Mouse (Mus musculus) forebrain, embryonic 10.5 days (tissue): ENCODE measurements around the gene Rhoj. TPM values are rescaled to one million over a fixed set of nuclear protein-coding genes. Genes with fewer than 3 reads are reported as not detected.
"Not testable (repeated sequence)": the region's sequence is repeated elsewhere in the genome, so short reads cannot be mapped to it uniquely, and the experiment has no call there.

ENCODE experiments used
- DNase-seq: peaks from one replicate; pipeline ENCODE4 v3.0.0-alpha.2; 2017; ENCODE audit warnings: low spot score; ENCODE audit errors: extremely low spot score
- H3K27ac ChIP-seq: fragments of 300-500 bp; sonication (generic); 2 replicates; pipeline ENCODE4 v1.5.1; 2016; ENCODE audit warnings: mild to moderate bottlenecking
- H3K27me3 ChIP-seq: fragments of 300-500 bp; sonication (generic); 2 replicates; pipeline ENCODE4 v1.6.1; 2016; ENCODE audit warnings: mild to moderate bottlenecking; ENCODE audit not compliant: poor library complexity, severe bottlenecking
- H3K36me3 ChIP-seq: fragments of 300-500 bp; sonication (generic); replicated peaks from 2 replicates; pipeline ENCODE4 v1.6.1; 2016; ENCODE audit warnings: mild to moderate bottlenecking, moderate library complexity
- H3K4me1 ChIP-seq: fragments of 300-500 bp; sonication (generic); 2 replicates; pipeline ENCODE4 v1.6.1; 2016
- H3K4me3 ChIP-seq: fragments of 300-500 bp; sonication (generic); 2 replicates; pipeline ENCODE4 v1.5.1; 2016; ENCODE audit warnings: mild to moderate bottlenecking, moderate library complexity
- H3K9me3 ChIP-seq: fragments of 300-500 bp; sonication (generic); 2 replicates; pipeline ENCODE4 v1.6.1; 2016; ENCODE audit warnings: mild to moderate bottlenecking, moderate library complexity
- WGBS: fragments of 180-500 bp; shearing (Covaris S2); methylation state at CpG from one replicate; pipeline ENCODE4 v1.1.7; 2016; 5-methylcytosine and 5-hydroxymethylcytosine counted together
- polyA plus RNA-seq: library from polyadenylated mRNA; unstranded; fragments of >200 nt; fragmentation: Nextera tagmentation; extraction: Ambion mirVana; gene quantifications from 2 replicates; pipeline ENCODE4 v1.2.1, GENCODE M21; 2016

Rhoj gene
- polyA plus RNA-seq, 1 experiment from 2014 or later: 20.1 TPM

GRCm38 (mm10) chr12:75424817-75425216 lies 116.7 kb downstream of the Rhoj start:
- Histone ChIP-seq H3K27me3 (no peaks in the 10 kb centered on the region), H3K36me3 (no peaks in the 10 kb centered on the region), H3K27ac (no peak overlapping the region), H3K4me1 (no peaks in the 10 kb centered on the region; the same call in 1 of the 2 replicates), H3K9me3 (no peaks in the 10 kb centered on the region), H3K4me3 (no peak overlapping the region)
- DNase-seq: no peak
- 92% methylated on average over 4 of the region's 4 CpGs for WGBS

DNA sequence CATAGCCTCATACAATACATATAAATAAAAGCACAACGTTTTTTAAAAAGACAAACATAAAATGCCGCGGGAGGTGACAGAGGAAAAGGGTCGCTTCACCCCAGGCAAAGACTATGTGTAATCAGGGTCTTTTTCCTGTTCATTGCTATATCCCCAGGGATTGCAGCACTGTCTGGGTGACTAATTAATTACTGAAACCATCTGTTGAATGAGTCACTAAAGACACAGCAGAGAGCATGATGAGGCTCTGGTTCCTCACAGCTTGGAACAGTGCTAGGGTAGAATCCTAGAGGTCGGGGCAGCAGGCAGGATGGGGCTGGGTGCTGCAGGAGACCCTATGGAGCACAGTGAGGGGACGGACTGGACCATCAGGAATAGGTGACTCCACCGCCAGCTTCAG lies 117.8 kb downstream of the Rhoj start:
- Histone ChIP-seq H3K9me3 (no peaks in the 10 kb centered on the region), H3K27ac (no peak overlapping the region), H3K4me1 (no peaks in the 10 kb centered on the region; the same call in 1 of the 2 replicates), H3K4me3 (no peak overlapping the region), H3K36me3 (no peaks in the 10 kb centered on the region), H3K27me3 (no peaks in the 10 kb centered on the region)
- DNase-seq: no peak
- whole genome bisulfite sequencing: 88% methylated on average over 7 of the region's 7 CpGs

DNA sequence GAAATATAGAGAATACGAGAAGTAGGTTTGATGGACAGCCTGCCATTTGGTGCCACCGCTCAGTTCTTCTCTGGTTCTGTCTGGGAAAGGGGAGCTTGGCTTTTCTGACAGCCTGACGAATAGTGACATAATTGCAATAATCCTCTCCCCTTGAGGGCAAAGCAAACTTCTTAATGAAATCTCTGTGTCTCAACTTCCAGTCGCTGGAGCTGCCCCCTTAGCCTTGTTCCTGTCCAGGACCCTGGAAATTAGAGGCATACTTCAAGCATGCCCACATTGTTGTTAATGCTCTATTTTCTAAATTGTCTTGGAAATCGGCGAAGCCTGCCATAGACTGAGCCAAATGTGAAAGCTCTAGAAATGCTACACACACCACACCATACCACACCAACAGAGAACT lies 120.6 kb downstream of the Rhoj start:
- no peaks in the 10 kb centered on the region for H3K27me3 ChIP-seq

GRCm38 (mm10) chr12:75429685-75430396 lies 121.7 kb downstream of the Rhoj start:
- H3K4me3 ChIP-seq: no peak overlapping the region
- no peaks in the 10 kb centered on the region; the same call in 1 of the 2 replicates for H3K4me1 ChIP-seq
- no peaks in the 10 kb centered on the region for H3K36me3 ChIP-seq
- no peaks in the 10 kb centered on the region for H3K27me3 ChIP-seq
- no peak overlapping the region for H3K27ac ChIP-seq
- no peaks in the 10 kb centered on the region for H3K9me3 ChIP-seq
- DNase-seq: no peak
- WGBS: 97% methylated on average over 1 of the region's 1 CpGs

More for the DNA sequence above, 120.6 kb downstream of the Rhoj start:
- no peaks in the 10 kb centered on the region for H3K9me3 ChIP-seq
- no peak for DNase-seq
- no peak overlapping the region for H3K4me3 ChIP-seq
- 76% methylated on average over 6 of the region's 6 CpGs for WGBS
- no peaks in the 10 kb centered on the region; the same call in 1 of the 2 replicates for H3K4me1 ChIP-seq
- H3K27ac ChIP-seq: no peak overlapping the region
- no peaks in the 10 kb centered on the region for H3K36me3 ChIP-seq

DNA sequence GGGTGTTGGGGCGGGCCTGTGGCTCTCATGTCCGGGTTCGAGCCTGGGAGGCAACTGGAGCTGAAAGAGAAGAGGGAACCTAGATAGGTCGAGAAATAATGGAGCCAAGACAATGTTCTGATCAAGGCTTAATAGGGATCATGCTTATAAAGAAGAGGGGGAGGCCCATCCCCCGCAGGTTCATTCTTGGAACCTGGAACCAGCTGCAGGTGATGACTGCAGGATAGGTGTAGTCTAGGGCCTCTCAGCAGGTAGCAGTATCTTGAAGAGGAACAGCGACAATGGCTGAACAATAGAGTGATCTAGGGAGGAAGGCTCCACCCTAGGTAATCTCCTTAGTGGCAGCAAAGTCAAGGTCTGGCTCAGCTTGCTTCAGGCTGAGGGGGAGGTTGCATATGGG lies 124.3 kb downstream of the Rhoj start:
- H3K4me3 ChIP-seq, H3K27ac ChIP-seq, H3K36me3 ChIP-seq, H3K9me3 ChIP-seq, H3K27me3 ChIP-seq, H3K4me1 ChIP-seq, DNase-seq: not testable (repeated sequence)
- WGBS: 75% methylated on average over 6 of the region's 6 CpGs

- DNase-seq: no peak
- H3K4me1 ChIP-seq: no peaks in the 10 kb centered on the region
- no peak overlapping the region for H3K4me3 ChIP-seq
- peaks cover 23% of the 10 kb centered on the region for H3K36me3 ChIP-seq
- H3K27ac ChIP-seq: no peak overlapping the region
- no peaks in the 10 kb centered on the region for H3K9me3 ChIP-seq
- 93% methylated on average over 7 of the region's 7 CpGs for WGBS
- H3K27me3 ChIP-seq: no peaks in the 10 kb centered on the region
Measured at GRCm38 (mm10) chr12:75446245-75446644, 138.1 kb downstream of the Rhoj start.

GRCm38 (mm10) chr12:75448921-75449320 lies 140.8 kb downstream of the Rhoj start:
- H3K4me3 ChIP-seq: no peak overlapping the region
- H3K9me3 ChIP-seq: no peaks in the 10 kb centered on the region
- H3K27me3 ChIP-seq: no peaks in the 10 kb centered on the region
- no peaks in the 10 kb centered on the region for H3K4me1 ChIP-seq
- DNase-seq: no peak
- WGBS: 90% methylated on average over 5 of the region's 5 CpGs
- no peak overlapping the region for H3K27ac ChIP-seq
- peaks cover 50% of the 10 kb centered on the region for H3K36me3 ChIP-seq

DNA sequence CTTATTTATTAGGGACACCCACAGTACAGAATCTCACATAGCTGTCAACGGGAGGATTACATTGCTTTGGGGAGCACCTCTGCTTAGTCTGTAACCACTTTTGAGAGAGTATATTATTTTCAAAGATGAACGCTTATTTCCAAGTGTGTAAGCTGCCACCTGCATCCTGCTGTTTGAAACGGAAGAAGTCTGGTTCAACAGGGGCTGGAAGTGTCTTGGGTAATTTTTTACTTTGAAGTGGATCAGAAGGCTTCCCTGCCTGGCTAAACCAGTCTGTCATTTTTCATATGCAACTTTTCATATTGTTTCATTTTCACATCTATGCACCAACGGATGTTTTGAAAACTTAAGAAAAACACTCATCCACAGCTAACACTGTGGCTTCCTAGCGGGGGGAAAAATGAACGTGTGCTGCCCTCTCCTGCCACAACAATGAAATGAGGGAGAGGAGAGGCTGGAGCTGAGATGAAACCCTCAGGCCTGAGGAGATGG lies 141.4 kb downstream of the Rhoj start:
- no peaks in the 10 kb centered on the region for H3K27me3 ChIP-seq
- H3K27ac ChIP-seq: no peak overlapping the region
- no peaks in the 10 kb centered on the region for H3K9me3 ChIP-seq
- H3K4me3 ChIP-seq: no peak overlapping the region
- DNase-seq: no peak
- no peaks in the 10 kb centered on the region for H3K4me1 ChIP-seq
- WGBS: 83% methylated on average over 6 of the region's 6 CpGs
- H3K36me3 ChIP-seq: peaks cover 51% of the 10 kb centered on the region

GRCm38 (mm10) chr12:75450011-75450410 lies 141.9 kb downstream of the Rhoj start:
- Histone ChIP-seq H3K36me3 (peaks cover 51% of the 10 kb centered on the region), H3K4me3 (no peak overlapping the region), H3K27me3 (no peaks in the 10 kb centered on the region), H3K9me3 (no peaks in the 10 kb centered on the region), H3K27ac (no peak overlapping the region), H3K4me1 (no peaks in the 10 kb centered on the region)
- no peak for DNase-seq
- 88% methylated on average over 14 of the region's 14 CpGs for WGBS

DNA sequence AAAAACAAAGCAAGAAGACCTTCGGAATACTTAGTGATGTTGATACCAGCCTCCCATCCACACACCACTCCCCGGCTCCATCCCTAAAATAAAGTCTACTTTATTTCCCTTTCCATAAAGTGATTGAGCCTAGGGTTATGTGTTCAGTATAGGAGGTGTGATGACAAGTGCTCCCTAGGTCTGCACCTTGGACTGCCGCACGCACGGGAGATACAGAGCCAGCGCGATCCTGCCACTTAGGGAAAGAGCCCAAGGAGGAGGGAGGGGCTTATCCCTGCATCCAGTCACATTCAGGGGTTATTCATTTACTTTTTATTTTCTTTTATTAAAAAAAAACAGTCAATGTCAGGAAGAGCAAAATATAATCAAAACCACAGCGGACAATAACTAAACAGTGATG lies 142.5 kb downstream of the Rhoj start:
- H3K27ac ChIP-seq: no peak overlapping the region

More for the DNA sequence above, 142.5 kb downstream of the Rhoj start:
- Histone ChIP-seq H3K4me1 (no peaks in the 10 kb centered on the region), H3K9me3 (no peaks in the 10 kb centered on the region), H3K27me3 (no peaks in the 10 kb centered on the region), H3K4me3 (no peak overlapping the region), H3K36me3 (peaks cover 56% of the 10 kb centered on the region)
- no peak for DNase-seq
- WGBS: 93% methylated on average over 8 of the region's 8 CpGs

Other genes starting within 250 kb of the Rhoj start
- 0.33 and 0.90 TPM in 2 replicates for gene Kcnh5, start 131.0 kb upstream of the Rhoj start, polyA plus RNA-seq
- gene Gphb5, start 108.5 kb downstream of the Rhoj start, polyA plus RNA-seq: not detected in 2 replicates